In the genomic region with DNA sequence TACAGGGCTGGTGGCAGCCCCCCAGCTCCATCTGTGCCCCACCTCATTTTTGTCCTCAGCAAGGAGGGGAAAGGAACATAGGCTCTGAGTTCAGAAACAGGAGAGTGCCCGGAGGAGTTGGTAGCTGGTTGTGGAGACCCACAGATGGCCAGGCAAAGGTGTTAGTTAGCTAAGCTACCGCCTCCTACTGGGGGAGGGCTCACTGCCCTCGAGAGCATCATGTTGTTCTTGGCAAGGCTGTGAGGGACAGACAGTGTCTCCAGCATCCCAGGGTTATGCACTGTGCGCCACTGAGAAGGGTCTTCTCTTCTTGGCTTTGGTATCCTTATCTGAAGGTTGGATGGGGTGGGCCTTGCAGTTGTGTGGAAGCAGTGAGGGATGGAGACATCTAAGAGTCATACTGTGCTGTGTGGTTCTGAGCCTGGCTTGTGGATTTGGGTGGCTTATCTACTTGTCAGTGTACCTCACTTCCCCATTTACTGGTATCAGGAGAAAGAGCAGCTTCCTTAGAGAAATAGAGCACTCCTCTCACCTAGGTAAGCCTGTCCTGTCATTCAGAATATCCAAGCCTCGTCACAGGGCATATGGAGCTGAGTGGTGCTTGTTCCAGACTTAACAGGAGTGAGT, we compare ENCODE assay signal across 11 mouse cellular contexts.
DNase-seq lines count a peak whose midpoint lies in the region; ATAC-seq and TF ChIP-seq lines count a peak whose summit lies in the region.
"Had no signal": no experiment of that assay in that cellular context is flagged by ENCODE, and none has a peak within 500 bp of the region (broad histone marks: within the 10 kb centered on the region; RNA-seq: fewer than 3 reads in every experiment).

No protein-coding gene starts in this region.

- peak overlapping the region; percentile 91; the same call in 1 of the 2 replicates for H3K4me2 ChIP-seq in limb, embryonic 11.5 days (ENCODE audit: low read depth, severe bottlenecking)

- DNase-seq in kidney, adult 2 months, result no peak
- DNase-seq in kidney, postnatal 10 days, result no peak
- DNase-seq in cerebellum, postnatal 25 days, result peak; percentile 89 to 91
- no peak for DNase-seq in limb, embryonic 11.5 days (ENCODE audit: low spot score)
- no peak for DNase-seq in testis, postnatal 14 days (ENCODE audit: low spot score)
- DNase-seq in ovary, adult 18-20 months (ENCODE audit: low spot score), result no peak
- no peak for DNase-seq in yolk sac, embryonic 10.5 days (ENCODE audit: low spot score)
- DNase-seq: midbrain, embryonic 14.5 days; right cerebral cortex, postnatal 4 days had no signal

- no peaks in the 10 kb centered on the region for H3K36me3 ChIP-seq in kidney, adult 2 months (ENCODE audit: control insufficient read depth, insufficient read depth, low read length)
- H3K36me3 ChIP-seq in limb, embryonic 11.5 days (ENCODE audit: control insufficient read depth, insufficient read depth, low read length), result no peaks in the 10 kb centered on the region; the same call in 1 of the 2 replicates
- H3K36me3 ChIP-seq: G1E had no signal

- no peak for TF ChIP-seq CTCF in kidney, adult 2 months (conservative IDR thresholded peaks at IDR 0.05; ENCODE audit: insufficient read depth, insufficient read length, low read depth, low read length)

- peaks cover 8% of the 10 kb centered on the region; the same call in 1 of the 2 replicates for H3K4me1 ChIP-seq in kidney, adult 2 months (ENCODE audit: control insufficient read depth, insufficient read depth, low read length)
- peaks cover 18% of the 10 kb centered on the region for H3K4me1 ChIP-seq in brown adipose tissue, adult 24 weeks (ENCODE audit: control insufficient read depth, insufficient read depth, insufficient read length, low read length)
- peaks cover 60% of the 10 kb centered on the region for H3K4me1 ChIP-seq in limb, embryonic 11.5 days (ENCODE audit: control insufficient read depth, insufficient read depth, low read length)

- H3K9ac ChIP-seq in limb, embryonic 11.5 days (ENCODE audit: low read length), result no peak overlapping the region

- no peaks in the 10 kb centered on the region for H3K9me3 ChIP-seq in limb, embryonic 11.5 days (ENCODE audit: control insufficient read depth, low read length)
- H3K9me3 ChIP-seq: G1E had no signal

- no peak for TF ChIP-seq POLR2A in kidney, adult 2 months (IDR thresholded peaks at IDR 0.05; ENCODE audit: low read depth, low read length)

- WGBS in kidney, adult 2 months, result 66% methylated on average over 5 of the region's 5 CpGs
- 54% methylated on average over 5 of the region's 5 CpGs for WGBS in limb, embryonic 11.5 days

- H3K4me3 ChIP-seq in kidney, adult 2 months (ENCODE audit: insufficient read depth, low read depth, low read length), result no peak overlapping the region
- peak overlapping the region; percentile 82 for H3K4me3 ChIP-seq in brown adipose tissue, adult 24 weeks (ENCODE audit: insufficient read depth, low read depth, low read length)
- H3K4me3 ChIP-seq in limb, embryonic 11.5 days (ENCODE audit: low read depth, low read length), result peak overlapping the region; percentile 8; the same call in 1 of the 2 replicates

- no peaks in the 10 kb centered on the region for H3K27me3 ChIP-seq in kidney, adult 2 months (replicated peaks; ENCODE audit: control insufficient read depth, insufficient read depth, low read length)
- H3K27me3 ChIP-seq in limb, embryonic 11.5 days (ENCODE audit: control insufficient read depth, insufficient read depth, low read length), result no peaks in the 10 kb centered on the region

- no peak for ATAC-seq in limb, embryonic 11.5 days (ENCODE audit: insufficient number of reproducible peaks, low FRiP score, low TSS enrichment, low read depth)

- H3K27ac ChIP-seq in kidney, adult 2 months (ENCODE audit: insufficient read depth, low read depth, low read length), result peak overlapping the region; percentile 37; the same call in 1 of the 2 replicates
- H3K27ac ChIP-seq in brown adipose tissue, adult 24 weeks (replicated peaks; ENCODE audit: low read depth, low read length), result peak overlapping the region; percentile 84
- H3K27ac ChIP-seq in limb, embryonic 11.5 days (replicated peaks; ENCODE audit: low read depth, low read length), result no peak overlapping the region

Comparison
In these comparisons a context has a peak if more than half of its experiments do, and no peak if none do; other contexts are left out.
1. DNase-seq: peak in cerebellum, postnatal 25 days (2 of 2); none in kidney, adult 2 months (single experiment), kidney, postnatal 10 days (single experiment), limb, embryonic 11.5 days (single experiment), testis, postnatal 14 days (single experiment), ovary, adult 18-20 months (single experiment) and yolk sac, embryonic 10.5 days (single experiment).